Mouse (Mus musculus) stomach, postnatal 0 days (tissue): Measurements from ENCODE around the gene Pnp.
"Not testable (repeated sequence)": the region's sequence is repeated elsewhere in the genome, so short reads cannot be mapped to it uniquely, and the experiment has no call there.

Experiments
- CTCF ChIP-seq: IDR thresholded peaks from 2 replicates; pipeline ENCODE4 v1.5.1; 2016; ENCODE audit warnings: antibody characterized with exemption, low read depth, mild to moderate bottlenecking, moderate library complexity
- EP300 ChIP-seq: optimal IDR thresholded peaks from 2 replicates; pipeline ENCODE3; 2016; ENCODE audit warnings: antibody characterized with exemption

GRCm38 (mm10) chr14:50978451-50978850 is 47.6 kb downstream of the Pnp start:
- not testable (repeated sequence) for TF ChIP-seq CTCF, EP300
